Mouse (Mus musculus) intestine, postnatal 0 days (tissue): ENCODE measurements around the gene Olfr204. TPM values are rescaled to one million over a fixed set of nuclear protein-coding genes. Genes with fewer than 3 reads are reported as not detected.
"Not testable (repeated sequence)": the region's sequence is repeated elsewhere in the genome, so short reads cannot be mapped to it uniquely, and the experiment has no call there.

ENCODE experiments used
- ATAC-seq: fragments of 200-750 bp; cut with Nextera tagmentation; 2 replicates; pipeline ENCODE4 v1.8.0; 2017; ENCODE audit warnings: mild to moderate bottlenecking, moderate TSS enrichment, moderate library complexity
- H3K27ac ChIP-seq: fragments of 300-500 bp; sonication (generic); 2 replicates; pipeline ENCODE4 v1.5.1; 2014; ENCODE audit warnings: mild to moderate bottlenecking, low read depth, low read length, moderate library complexity
- H3K27me3 ChIP-seq: fragments of 300-500 bp; sonication (generic); replicated peaks from 2 replicates; pipeline ENCODE4 v1.6.1; 2014; ENCODE audit warnings: low read length, mixed read lengths; ENCODE audit not compliant: control insufficient read depth, insufficient read depth
- H3K36me3 ChIP-seq: fragments of 300-500 bp; sonication (generic); 2 replicates; pipeline ENCODE4 v1.6.1; 2014; ENCODE audit warnings: mild to moderate bottlenecking, moderate library complexity; ENCODE audit not compliant: control insufficient read depth, insufficient read depth
- H3K4me1 ChIP-seq: fragments of 300-500 bp; sonication (generic); replicated peaks from 2 replicates; pipeline ENCODE4 v1.6.1; 2014; ENCODE audit warnings: antibody characterized with exemption, low read length, mixed read lengths; ENCODE audit not compliant: control insufficient read depth, insufficient read depth
- H3K4me2 ChIP-seq: fragments of 300-500 bp; sonication (generic); replicated peaks from 2 replicates; pipeline ENCODE4 v1.6.1; 2014; ENCODE audit warnings: low read depth, mild to moderate bottlenecking, moderate library complexity
- H3K4me3 ChIP-seq: fragments of 300-500 bp; sonication (generic); 2 replicates; pipeline ENCODE4 v1.5.1; 2014; ENCODE audit warnings: low read depth, low read length
- H3K9ac ChIP-seq: fragments of 300-500 bp; sonication (generic); 2 replicates; pipeline ENCODE4 v1.6.1; 2014; ENCODE audit warnings: mild to moderate bottlenecking, low read depth, low read length
- H3K9me3 ChIP-seq: fragments of 300-500 bp; sonication (generic); 2 replicates; pipeline ENCODE4 v1.6.1; 2016; ENCODE audit warnings: mixed run types; ENCODE audit not compliant: control insufficient read depth
- CTCF ChIP-seq: sonication (generic); IDR thresholded peaks from 2 replicates; pipeline ENCODE4 v1.5.1; 2016; ENCODE audit warnings: low read depth, mild to moderate bottlenecking, control low read depth, antibody characterized with exemption, moderate library complexity
- WGBS: fragments of 180-500 bp; shearing (Covaris S2); extraction: QIAGEN DNeasy Blood & Tissue Kit; methylation state at CpG from one replicate; pipeline ENCODE4 v1.1.7; 2014; 5-methylcytosine and 5-hydroxymethylcytosine counted together
- polyA plus RNA-seq: library from polyadenylated mRNA; unstranded; fragments of >200 nt; fragmentation: Nextera tagmentation; extraction: Ambion mirVana; gene quantifications from 2 replicates; pipeline ENCODE4 v1.2.1, GENCODE M21; 2015

Olfr204 gene
- polyA plus RNA-seq, result not detected in 2 replicates

DNA sequence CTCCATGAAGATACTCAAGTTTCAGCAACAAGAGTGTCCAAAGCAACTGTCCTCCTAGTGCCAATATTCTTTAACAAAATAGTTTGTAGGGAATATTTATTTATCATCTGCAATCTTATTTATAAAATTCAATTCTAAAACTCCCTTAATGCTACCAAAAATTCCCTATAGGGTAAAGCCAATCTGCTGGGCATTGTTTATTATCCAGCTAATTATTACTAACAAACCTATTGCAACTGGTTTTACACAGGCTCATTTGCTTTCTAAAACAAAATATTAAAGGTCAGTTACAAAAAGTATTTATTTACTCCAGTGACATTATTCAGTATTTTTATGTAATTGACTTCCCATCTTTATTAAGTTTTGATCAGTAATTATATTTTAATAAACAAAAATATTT, at the start of gene Olfr204:
Gene Olfr204, minus strand, starts transcription at position 101 of the 400 bp plus-strand sequence.
- ATAC-seq, result no peak
- no peak for TF ChIP-seq CTCF

DNA sequence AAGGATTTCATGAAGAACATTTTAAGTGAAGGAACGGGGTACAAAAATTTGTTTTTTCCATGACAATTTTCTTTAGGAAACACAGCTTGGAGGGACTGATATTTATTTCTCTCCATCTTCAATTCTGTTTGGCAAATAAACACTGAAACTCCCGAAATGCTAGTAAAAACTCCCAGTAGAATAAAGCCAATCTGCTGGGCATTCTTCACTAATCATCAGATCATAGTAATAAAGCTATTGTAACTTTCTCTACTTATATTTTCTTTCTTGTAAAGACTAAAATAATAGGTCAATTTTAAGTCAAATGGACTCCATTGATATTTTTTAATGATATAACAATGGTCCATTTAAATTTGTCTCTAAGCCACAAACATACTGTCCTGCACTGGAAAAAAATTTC, 45.8 kb upstream of the Olfr204 start, which contains the start of gene Olfr209:
Gene Olfr209, minus strand, starts transcription at position 101 of the 400 bp plus-strand sequence.
- no peaks in the 10 kb centered on the region for H3K36me3 ChIP-seq
- WGBS, result 70% methylated on average over 2 of the region's 2 CpGs
- H3K27me3 ChIP-seq, result no peaks in the 10 kb centered on the region
- no peaks in the 10 kb centered on the region for H3K9me3 ChIP-seq
- TF ChIP-seq CTCF, result no peak
- no peak within 1 kb of the TSS for H3K4me2 ChIP-seq
- H3K27ac ChIP-seq, result no peak within 1 kb of the TSS
- no peak for ATAC-seq
- no peak within 1 kb of the TSS for H3K9ac ChIP-seq
- H3K4me1 ChIP-seq, result no peaks in the 10 kb centered on the region
- no peak within 1 kb of the TSS for H3K4me3 ChIP-seq

More for the DNA sequence above, at the start of gene Olfr204:
- Histone ChIP-seq H3K4me3 (no peak within 1 kb of the TSS), H3K27me3 (no peaks in the 10 kb centered on the region), H3K4me1 (no peaks in the 10 kb centered on the region), H3K9ac (no peak within 1 kb of the TSS), H3K9me3 (no peaks in the 10 kb centered on the region), H3K36me3 (no peaks in the 10 kb centered on the region), H3K27ac (no peak within 1 kb of the TSS), H3K4me2 (no peak within 1 kb of the TSS)

- Histone ChIP-seq H3K9me3 (no peaks in the 10 kb centered on the region), H3K9ac (no peak within 1 kb of the TSS), H3K27me3 (no peaks in the 10 kb centered on the region), H3K4me2 (no peak within 1 kb of the TSS), H3K27ac (no peak within 1 kb of the TSS), H3K4me1 (no peaks in the 10 kb centered on the region), H3K4me3 (no peak within 1 kb of the TSS), H3K36me3 (no peaks in the 10 kb centered on the region)
- 69% methylated on average over 1 of the region's 1 CpGs for WGBS
- no peak for ATAC-seq
- no peak for TF ChIP-seq CTCF
Observed at GRCm38 (mm10) chr16:59349146-59349545, 31.1 kb upstream of the Olfr204 start, which contains the start of gene Olfr206. Gene Olfr206 (minus strand): TSS chr16:59349246.

DNA sequence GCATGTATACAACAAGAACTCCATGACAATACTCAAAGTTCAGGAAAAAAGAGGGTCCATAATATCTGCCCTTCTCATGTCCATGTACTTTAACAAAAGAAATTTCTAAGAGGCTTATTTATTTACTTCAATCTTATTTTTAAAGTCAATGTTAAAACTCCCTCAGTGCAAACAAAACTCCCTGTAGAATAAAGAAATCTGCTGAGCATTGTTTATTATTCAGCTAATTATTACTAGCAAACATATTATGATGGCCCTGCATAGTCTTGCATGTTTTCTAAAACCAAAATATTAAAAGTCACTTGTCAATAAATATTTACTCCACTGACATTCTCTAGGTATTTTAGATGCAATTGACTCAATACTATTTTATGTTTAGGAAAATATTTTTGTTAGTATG, 13.0 kb upstream of the Olfr204 start, which contains the start of gene Olfr205:
Gene Olfr205, minus strand, starts transcription at position 101 of the 400 bp plus-strand sequence.
- no peak within 1 kb of the TSS for H3K4me2 ChIP-seq
- no peaks in the 10 kb centered on the region for H3K36me3 ChIP-seq
- H3K9ac ChIP-seq, result no peak within 1 kb of the TSS
- no peaks in the 10 kb centered on the region for H3K4me1 ChIP-seq
- no peak within 1 kb of the TSS for H3K27ac ChIP-seq
- H3K4me3 ChIP-seq, result no peak within 1 kb of the TSS
- H3K9me3 ChIP-seq, result no peaks in the 10 kb centered on the region
- no peak for ATAC-seq
- no peak for TF ChIP-seq CTCF
- H3K27me3 ChIP-seq, result no peaks in the 10 kb centered on the region

DNA sequence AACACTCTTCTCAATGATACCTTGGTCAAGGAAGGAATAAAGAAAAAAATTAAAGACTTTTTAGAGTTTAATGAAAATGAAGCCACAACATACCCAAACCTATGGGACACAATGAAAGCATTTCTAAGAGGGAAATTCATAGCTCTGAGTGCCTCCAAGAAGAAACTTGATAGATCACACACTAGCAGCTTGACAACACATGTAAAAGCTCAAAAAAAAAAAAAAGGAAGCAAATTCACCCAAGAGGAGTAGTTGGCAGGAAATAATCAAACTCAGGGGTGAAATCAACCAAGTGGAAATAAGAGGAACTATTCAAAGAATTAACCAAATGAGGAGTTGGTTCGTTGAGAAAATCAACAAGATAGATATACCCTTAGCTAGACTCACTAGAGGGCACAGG, 5.2 kb upstream of the Olfr204 start:
- not testable (repeated sequence) for ATAC-seq, H3K27ac ChIP-seq, H3K9ac ChIP-seq, H3K4me3 ChIP-seq, H3K9me3 ChIP-seq, H3K36me3 ChIP-seq, H3K27me3 ChIP-seq, H3K4me1 ChIP-seq, H3K4me2 ChIP-seq
- WGBS, result 55% methylated on average over 1 of the region's 1 CpGs

DNA sequence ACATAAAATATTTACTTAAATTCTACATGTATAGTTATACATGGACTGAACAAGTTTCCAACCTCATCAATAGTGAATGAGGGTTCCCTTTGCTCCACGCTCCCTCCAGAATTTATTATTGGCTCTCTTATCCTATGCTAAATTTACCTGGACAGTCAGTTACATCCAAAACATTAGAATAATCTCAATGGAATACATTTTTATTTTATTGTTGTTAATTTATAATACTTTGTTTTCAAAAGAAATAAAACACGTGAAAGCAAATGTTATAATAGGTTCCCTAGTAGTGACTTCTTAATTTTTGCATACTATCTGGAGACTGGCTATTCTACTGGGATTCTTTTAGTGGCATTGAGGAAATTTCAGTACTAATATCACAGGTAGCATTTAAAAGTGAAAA, 19.5 kb downstream of the Olfr204 start, which contains the start of gene Olfr203:
Gene Olfr203, plus strand, starts transcription at position 301 of the 400 bp plus-strand sequence.
- Histone ChIP-seq H3K36me3 (no peaks in the 10 kb centered on the region), H3K9me3 (no peaks in the 10 kb centered on the region), H3K9ac (no peak within 1 kb of the TSS), H3K4me1 (no peaks in the 10 kb centered on the region), H3K4me3 (no peak within 1 kb of the TSS), H3K4me2 (no peak within 1 kb of the TSS), H3K27me3 (no peaks in the 10 kb centered on the region), H3K27ac (no peak within 1 kb of the TSS)
- 75% methylated on average over 2 of the region's 2 CpGs for WGBS
- TF ChIP-seq CTCF, result no peak
- ATAC-seq, result no peak

DNA sequence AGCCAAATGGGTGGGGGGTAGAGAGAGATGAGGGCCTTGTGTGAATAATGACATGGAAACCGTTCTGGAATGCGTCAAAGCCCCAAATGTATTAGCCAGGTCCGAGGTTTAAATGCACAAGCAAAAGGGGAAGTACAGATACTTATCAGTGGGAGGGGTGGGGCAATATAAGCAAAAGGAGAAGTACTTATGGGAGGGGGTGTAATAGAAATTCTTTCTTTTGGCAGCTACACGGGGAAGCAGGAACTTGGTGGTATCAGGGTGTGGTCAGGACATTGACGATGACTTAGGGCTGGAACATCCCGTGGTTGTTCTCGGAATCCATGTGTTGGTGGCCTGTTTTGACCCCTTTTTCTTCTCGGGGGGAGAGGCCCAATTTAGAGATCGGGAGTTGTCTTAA, 30.5 kb downstream of the Olfr204 start:
- not testable (repeated sequence) for H3K4me1 ChIP-seq, H3K36me3 ChIP-seq, H3K4me3 ChIP-seq, H3K27ac ChIP-seq, H3K9ac ChIP-seq, H3K9me3 ChIP-seq, H3K27me3 ChIP-seq, ATAC-seq, H3K4me2 ChIP-seq
- 77% methylated on average over 9 of the region's 9 CpGs for WGBS
